Mouse (Mus musculus) liver, postnatal 0 days (tissue): ENCODE measurements around the gene Rhof. TPM values are rescaled to one million over a fixed set of nuclear protein-coding genes. Genes with fewer than 3 reads are reported as not detected.

Source experiments
- ATAC-seq: fragments of 200-750 bp; cut with Nextera tagmentation; 2 replicates; pipeline ENCODE4 v1.8.0; 2017; ENCODE audit warnings: mild to moderate bottlenecking, moderate library complexity
- DNase-seq: peaks from one replicate; pipeline ENCODE4 v3.0.0-alpha.2; 2016
- H3K27ac ChIP-seq: fragments of 300-500 bp; sonication (generic); 2 replicates; pipeline ENCODE4 v1.5.1; 2014; ENCODE audit warnings: antibody characterized with exemption, moderate library complexity, mild to moderate bottlenecking, low read depth
- H3K27me3 ChIP-seq: fragments of 300-500 bp; sonication (generic); 2 replicates; pipeline ENCODE4 v1.6.1; 2014; ENCODE audit warnings: low read length, control low read depth, mixed read lengths; ENCODE audit not compliant: insufficient read depth
- H3K36me3 ChIP-seq: fragments of 300-500 bp; sonication (generic); replicated peaks from 2 replicates; pipeline ENCODE4 v1.6.1; 2014; ENCODE audit warnings: mild to moderate bottlenecking, control low read depth, low read length, moderate library complexity, mixed read lengths; ENCODE audit not compliant: insufficient read depth
- H3K4me1 ChIP-seq: fragments of 300-500 bp; sonication (generic); 2 replicates; pipeline ENCODE4 v1.6.1; 2014; ENCODE audit warnings: antibody characterized with exemption, mild to moderate bottlenecking, control low read depth; ENCODE audit not compliant: insufficient read depth
- H3K4me2 ChIP-seq: fragments of 300-500 bp; sonication (generic); 2 replicates; pipeline ENCODE4 v1.6.1; 2014; ENCODE audit warnings: low read depth, mild to moderate bottlenecking, low read length, moderate library complexity, mixed read lengths
- H3K4me3 ChIP-seq: fragments of 300-500 bp; sonication (generic); 2 replicates; pipeline ENCODE4 v1.5.1; 2014; ENCODE audit warnings: low read depth, low read length
- H3K9ac ChIP-seq: fragments of 300-500 bp; sonication (generic); replicated peaks from 2 replicates; pipeline ENCODE4 v1.6.1; 2014; ENCODE audit warnings: mild to moderate bottlenecking, moderate library complexity
- H3K9me3 ChIP-seq: fragments of 300-500 bp; sonication (generic); 2 replicates; pipeline ENCODE4 v1.6.1; 2016; ENCODE audit warnings: mild to moderate bottlenecking, control low read depth, low read length, mixed read lengths
- CTCF ChIP-seq: sonication (generic); IDR thresholded peaks from 2 replicates; pipeline ENCODE4 v1.5.1; 2016; ENCODE audit warnings: antibody characterized with exemption, low read depth
- EP300 ChIP-seq: IDR thresholded peaks from 2 replicates; pipeline ENCODE4 v1.6.1; 2016; ENCODE audit warnings: antibody characterized with exemption, low read depth, mild to moderate bottlenecking
- WGBS: fragments of 180-500 bp; shearing (Covaris S2); extraction: QIAGEN DNeasy Blood & Tissue Kit; methylation state at CpG from one replicate; pipeline ENCODE4 v1.1.7; 2014; ENCODE audit not compliant: insufficient replicate concordance; 5-methylcytosine and 5-hydroxymethylcytosine counted together
- polyA plus RNA-seq: library from polyadenylated mRNA; unstranded; fragments of >200 nt; fragmentation: Nextera tagmentation; extraction: Ambion mirVana; gene quantifications from 2 replicates; pipeline ENCODE4 v1.2.1, GENCODE M21; 2015

The Rhof gene
- polyA plus RNA-seq, 1 experiment from 2014 or later: 2.1 TPM

- WGBS: 53% methylated on average over 25 of the region's 25 CpGs
- ATAC-seq: peak; percentile 86
- Histone ChIP-seq H3K36me3 (peaks cover 4% of the 10 kb centered on the region), H3K4me3 (0 out of 2 replicates have a peak overlapping the region, but pooled peaks have one; percentile 25), H3K27me3 (no peaks in the 10 kb centered on the region), H3K27ac (peak overlapping the region; percentile 96), H3K9ac (peak overlapping the region; percentile 44), H3K9me3 (no peaks in the 10 kb centered on the region), H3K4me2 (peak overlapping the region; percentile 67), H3K4me1 (peaks cover 34% of the 10 kb centered on the region)
- peak; percentile 72 for DNase-seq
- TF ChIP-seq EP300: peak; percentile 94
- no peak for TF ChIP-seq CTCF
Observed at GRCm38 (mm10) chr5:123094238-123094991, 38.1 kb downstream of the Rhof start.

GRCm38 (mm10) chr5:123093077-123093633 lies 39.3 kb downstream of the Rhof start:
- ATAC-seq: peak; percentile 64

GRCm38 (mm10) chr5:123090560-123091306 lies 41.8 kb downstream of the Rhof start:
- Histone ChIP-seq H3K4me1 (peaks cover 34% of the 10 kb centered on the region), H3K27me3 (no peaks in the 10 kb centered on the region), H3K4me2 (no peak overlapping the region), H3K9ac (no peak overlapping the region), H3K36me3 (0 out of 2 replicates have a peak, but pooled peaks cover 5% of the 10 kb centered on the region), H3K27ac (peak overlapping the region; percentile 36), H3K9me3 (no peaks in the 10 kb centered on the region), H3K4me3 (no peak overlapping the region)
- DNase-seq (no peak), ATAC-seq (no peak)
- no peak for TF ChIP-seq EP300
- TF ChIP-seq CTCF: no peak
- 79% methylated on average over 10 of the region's 10 CpGs for WGBS

More at GRCm38 (mm10) chr5:123093077-123093633, 39.3 kb downstream of the Rhof start:
- peaks cover 34% of the 10 kb centered on the region for H3K4me1 ChIP-seq
- no peaks in the 10 kb centered on the region for H3K9me3 ChIP-seq
- H3K4me2 ChIP-seq: peak overlapping the region; percentile 67
- peak overlapping the region; percentile 96 for H3K27ac ChIP-seq
- TF ChIP-seq EP300 (peak; percentile 91), CTCF (no peak)
- peak; percentile 54 for DNase-seq
- no peaks in the 10 kb centered on the region for H3K27me3 ChIP-seq
- 62% methylated on average over 14 of the region's 14 CpGs for WGBS
- 0 out of 2 replicates have a peak, but pooled peaks cover 5% of the 10 kb centered on the region for H3K36me3 ChIP-seq
- H3K9ac ChIP-seq: 0 out of 2 replicates have a peak overlapping the region, but pooled peaks have one; percentile 21
- H3K4me3 ChIP-seq: no peak overlapping the region

- H3K27me3 ChIP-seq: no peaks in the 10 kb centered on the region
- ATAC-seq (no peak), DNase-seq (no peak)
- H3K36me3 ChIP-seq: 0 out of 2 replicates have a peak, but pooled peaks cover 5% of the 10 kb centered on the region
- no peak overlapping the region for H3K9ac ChIP-seq
- TF ChIP-seq EP300 (no peak), CTCF (no peak)
- H3K4me3 ChIP-seq: no peak overlapping the region
- H3K27ac ChIP-seq: no peak overlapping the region
- peaks cover 27% of the 10 kb centered on the region for H3K4me1 ChIP-seq
- no peak overlapping the region for H3K4me2 ChIP-seq
- no peaks in the 10 kb centered on the region for H3K9me3 ChIP-seq
- WGBS: 90% methylated on average over 4 of the region's 4 CpGs
Observed at GRCm38 (mm10) chr5:123088784-123089183, 43.7 kb downstream of the Rhof start.

- Histone ChIP-seq H3K4me3 (no peak overlapping the region), H3K27me3 (no peaks in the 10 kb centered on the region), H3K36me3 (0 out of 2 replicates have a peak, but pooled peaks cover 5% of the 10 kb centered on the region), H3K4me2 (no peak overlapping the region), H3K9ac (no peak overlapping the region), H3K27ac (no peak overlapping the region), H3K4me1 (peaks cover 16% of the 10 kb centered on the region), H3K9me3 (no peaks in the 10 kb centered on the region)
- DNase-seq (no peak), ATAC-seq (no peak)
- WGBS: 90% methylated on average over 2 of the region's 2 CpGs
- TF ChIP-seq EP300 (no peak), CTCF (no peak)
Observed at GRCm38 (mm10) chr5:123086501-123086900, 46.0 kb downstream of the Rhof start.
